In genomic region chr5:135956300-135957206, GRCm38 (mm10) we compare ENCODE assay signal across 1 mouse cellular context.
A peak's percentile ranks its signal among the peaks of the same experiment; 100 is the strongest.
TF ChIP-seq lines count a peak whose summit lies in the region.

No protein-coding gene starts in this region.

TF ChIP-seq in MEL, 35 proteins besides CTCF, POLR2A, EP300 and RAD21 (continued from another document):
- TF ChIP-seq CHD2 (IDR thresholded peaks at IDR 0.05; ENCODE audit: low read length) (no peak), USF1 (IDR thresholded peaks at IDR 0.05; ENCODE audit: low read depth, low read length) (peak; percentile 57; the same call in 1 of the 2 replicates), GABPA (IDR thresholded peaks at IDR 0.05; ENCODE audit: low read depth, low read length) (no peak), ETS1 (IDR thresholded peaks at IDR 0.05; ENCODE audit: low read depth, low read length) (no peak), MYB (IDR thresholded peaks at IDR 0.05; ENCODE audit: low read depth, low read length) (no peak), POLR2AphosphoS5 (IDR thresholded peaks at IDR 0.05; ENCODE audit: borderline replicate concordance, low read depth, low read length) (no peak), MXI1 (IDR thresholded peaks at IDR 0.05; ENCODE audit: low read depth, low read length) (peak; percentile 49; the same call in 1 of the 2 replicates), UBTF (IDR thresholded peaks at IDR 0.05; ENCODE audit: borderline replicate concordance, insufficient read depth, low read depth, low read length) (no peak), CHD1 (IDR thresholded peaks at IDR 0.05; ENCODE audit: low read depth, low read length) (peak; percentile 60; the same call in 1 of the 2 replicates), ZKSCAN1 (IDR thresholded peaks at IDR 0.05; ENCODE audit: low read depth, low read length) (no peak), JUND (IDR thresholded peaks at IDR 0.05; ENCODE audit: low read depth, low read length) (no peak), TCF12 (IDR thresholded peaks at IDR 0.05; ENCODE audit: low read depth, low read length) (no peak), MAZ (IDR thresholded peaks at IDR 0.05; ENCODE audit: low read depth, low read length) (no peak), NELFE (IDR thresholded peaks at IDR 0.05; ENCODE audit: low read depth, low read length) (no peak), MAFK (IDR thresholded peaks at IDR 0.05; ENCODE audit: borderline replicate concordance, low read depth, low read length) (no peak), ZC3H11A (IDR thresholded peaks at IDR 0.05; ENCODE audit: low read depth, low read length) (no peak), POLR2AphosphoS2 (IDR thresholded peaks at IDR 0.05; ENCODE audit: low read length) (no peak), ZMIZ1 (IDR thresholded peaks at IDR 0.05; ENCODE audit: low read depth, low read length) (no peak), SMC3 (IDR thresholded peaks at IDR 0.05; ENCODE audit: low read depth, low read length) (no peak), RCOR1 (IDR thresholded peaks at IDR 0.05; ENCODE audit: low read depth, low read length) (no peak), MAX (IDR thresholded peaks at IDR 0.05; ENCODE audit: low read length) (no peak), USF2 (IDR thresholded peaks at IDR 0.05; ENCODE audit: borderline replicate concordance in 1 of 2, insufficient read depth in 1 of 2, low read depth in 1 of 2, low read length in 2 of 2) (no peak), MYC (IDR thresholded peaks at IDR 0.05; ENCODE audit: low read depth, low read length) (0 out of 2 replicates have a peak, but pooled peaks have one; percentile 16), TBP (IDR thresholded peaks at IDR 0.05; ENCODE audit: low read depth, low read length) (no peak), E2F4 (IDR thresholded peaks at IDR 0.05; ENCODE audit: borderline replicate concordance, low read depth, low read length) (no peak)
